Mouse (Mus musculus) lung, adult 2 months (tissue): ENCODE data around the gene Zfp326.

Experiments
- CTCF ChIP-seq: fragments of 200-500 bp; IDR thresholded peaks from 2 replicates; pipeline ENCODE4 v1.5.1; 2011; ENCODE audit warnings: mild to moderate bottlenecking, low read length, control low read depth; ENCODE audit not compliant: insufficient read depth
- POLR2A ChIP-seq: fragments of 200-500 bp; IDR thresholded peaks from 2 replicates; pipeline ENCODE4 v1.6.1; 2011; ENCODE audit warnings: low read depth, mild to moderate bottlenecking, control low read depth, low read length, borderline replicate concordance; ENCODE audit errors: extremely low read depth

- TF ChIP-seq CTCF (no peak), POLR2A (no peak)
These were observed 32.8 kb downstream of the Zfp326 start for GRCm38 (mm10) chr5:105909209-105909608.
